Mouse (Mus musculus) central nervous system, embryonic 18 days (tissue): Measurements from ENCODE around the gene Baiap2. TPM values are rescaled to one million over a fixed set of nuclear protein-coding genes. Genes with fewer than 3 reads are reported as not detected.

Source experiments
- polyA plus RNA-seq: library from polyadenylated mRNA; depleted of rRNA; stranded (reverse); fragments of >200 nt; gene quantifications from 2 replicates; pipeline ENCODE4 v1.2.3, GENCODE M21; 2012; rRNA removed

Gene Baiap2
- polyA plus RNA-seq = 36.4 and 43.0 TPM in 2 replicates

GRCm38 (mm10) chr11:119942727-119943427 lies at the start of gene Baiap2:
TSS of gene Baiap2 (plus strand) at chr11:119942763.

DNA sequence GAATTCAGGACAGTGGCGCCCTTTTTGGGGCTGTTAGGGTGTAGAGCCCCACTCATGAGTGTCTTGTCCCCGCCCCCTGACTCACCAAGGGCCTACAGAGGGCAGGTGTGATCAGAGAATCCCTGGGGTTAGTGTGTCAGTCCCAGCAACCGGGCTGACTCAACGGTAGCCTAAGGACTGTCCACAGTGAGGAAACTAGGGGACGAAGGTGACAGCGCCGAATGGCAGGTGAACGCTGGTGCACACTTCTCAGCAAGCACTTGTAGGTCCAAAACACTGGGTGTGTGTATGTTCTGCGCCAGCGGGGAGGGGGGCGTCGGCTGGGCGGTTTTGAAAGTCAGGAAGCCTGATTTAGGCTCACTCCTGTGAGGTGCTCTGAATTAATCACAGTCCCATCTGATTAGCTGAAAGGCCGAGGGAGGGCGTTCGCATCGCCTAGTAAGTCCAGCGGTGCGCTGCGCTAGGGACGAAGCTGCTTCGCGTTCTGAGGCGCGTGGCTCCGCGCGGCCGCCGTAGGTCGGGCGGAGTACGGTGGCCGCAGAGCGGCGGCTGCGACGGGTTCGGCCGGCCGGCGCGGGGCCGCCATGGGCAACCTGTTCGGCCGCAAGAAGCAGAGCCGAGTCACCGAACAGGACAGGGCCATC lies 29.1 kb upstream of the Baiap2 start, which contains the start of gene Chmp6:
TSS of gene Chmp6 (plus strand) at position 151 of the 644 bp plus-strand sequence.

DNA sequence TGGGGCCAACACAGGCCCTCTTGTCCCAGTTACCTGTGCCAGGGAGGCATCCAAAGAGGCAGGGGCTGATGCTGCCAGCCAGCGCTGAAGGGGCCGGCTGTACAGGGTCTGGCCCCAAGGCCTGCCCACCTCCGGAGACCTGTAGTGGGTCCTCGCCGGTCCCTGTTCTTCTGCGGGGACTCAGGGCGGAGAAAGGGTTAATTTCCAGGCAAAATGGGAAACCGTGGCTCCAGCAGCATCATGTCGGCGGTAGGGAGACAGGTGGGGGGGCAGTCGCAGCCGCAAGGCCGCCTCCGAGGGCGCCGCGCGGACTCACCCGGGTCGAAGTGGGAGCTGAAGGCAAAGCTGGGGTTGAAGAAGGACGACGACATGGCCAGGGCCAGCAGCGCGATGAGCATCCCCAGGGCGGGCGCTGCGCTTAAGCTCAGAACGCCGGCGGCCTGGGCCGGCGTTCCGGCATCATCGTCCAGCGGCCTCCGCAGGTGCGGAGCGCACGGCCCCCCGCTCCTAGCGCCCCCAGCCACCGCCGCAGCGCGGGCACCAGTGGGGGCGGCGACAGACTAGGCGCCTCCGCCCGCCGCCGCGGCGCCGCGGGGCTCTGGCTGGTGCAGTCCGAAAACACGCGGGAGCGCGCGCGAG lies 104.1 kb downstream of the Baiap2 start, which contains the start of gene Aatk:
TSS of gene Aatk (minus strand) at position 615 of the 639 bp plus-strand sequence.

Other genes starting within 250 kb of the Baiap2 start
- 56.8 and 63.7 TPM in 2 replicates for gene Chmp6, start 29.3 kb upstream of the Baiap2 start, polyA plus RNA-seq
- 74.2 and 76.3 TPM in 2 replicates for gene Aatk, start 104.4 kb downstream of the Baiap2 start, polyA plus RNA-seq
- 35.3 and 37.9 TPM in 2 replicates for gene Cep131, start 144.1 kb downstream of the Baiap2 start, polyA plus RNA-seq
- gene Tepsin, start 156.0 kb downstream of the Baiap2 start, polyA plus RNA-seq = 38.9 and 40.9 TPM in 2 replicates
- 31.9 and 36.8 TPM in 2 replicates for gene Ndufaf8, start 156.2 kb downstream of the Baiap2 start, polyA plus RNA-seq
- gene Slc38a10, start 208.6 kb downstream of the Baiap2 start, polyA plus RNA-seq = 103 and 104 TPM in 2 replicates